Mouse (Mus musculus) liver, embryonic 14.5 days (tissue): ENCODE measurements at regions not wholly inside any gene's neighbourhood (a gene's known extent, or its start where the extent isn't known, plus 50 kb on each side); places are given as distances from the start of the nearest gene placed in this dataset.

Experiments used
- CTCF ChIP-seq: IDR thresholded peaks from 2 replicates; pipeline ENCODE4 v1.5.1; 2016; ENCODE audit warnings: antibody characterized with exemption, low read depth, control low read depth
- EP300 ChIP-seq: IDR thresholded peaks from 2 replicates; pipeline ENCODE4 v1.6.1; 2016; ENCODE audit warnings: antibody characterized with exemption, low read depth

DNA sequence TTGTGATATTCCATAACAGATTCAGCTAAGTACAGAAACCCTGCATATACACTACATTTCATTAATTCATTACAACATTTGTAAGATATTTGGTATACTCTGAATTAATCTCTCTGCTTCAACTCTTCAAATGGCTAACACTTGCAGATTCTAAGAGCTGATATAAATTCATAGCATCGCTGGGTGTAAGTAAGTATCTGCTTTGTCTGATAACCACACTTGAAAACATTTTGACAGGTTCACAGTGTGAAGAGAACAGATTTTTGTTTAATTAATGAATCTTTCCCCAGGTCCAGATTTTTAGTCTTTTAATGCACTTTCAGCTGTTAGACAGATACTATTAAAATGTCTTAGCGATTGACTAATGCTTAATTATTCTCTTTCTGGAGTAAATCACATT lies 823.1 kb downstream of the Fam181b start:
- TF ChIP-seq CTCF, result no peak
- no peak for TF ChIP-seq EP300
